Mouse (Mus musculus) kidney, postnatal 0 days (tissue): ENCODE results near the gene Gm1527. TPM values are rescaled to one million over a fixed set of nuclear protein-coding genes. Genes with fewer than 3 reads are reported as not detected.
"Not testable (repeated sequence)": the region's sequence is repeated elsewhere in the genome, so short reads cannot be mapped to it uniquely, and the experiment has no call there.

Experiments
- ATAC-seq: fragments of 200-750 bp; cut with Nextera tagmentation; replicated peaks from 2 replicates; pipeline ENCODE4 v1.8.0; 2017; ENCODE audit warnings: low read depth, moderate number of reproducible peaks, moderate TSS enrichment, moderate library complexity; ENCODE audit not compliant: low FRiP score
- DNase-seq: peaks from one replicate; pipeline ENCODE4 v3.0.0-alpha.2; 2016; ENCODE audit warnings: low spot score
- H3K27ac ChIP-seq: fragments of 300-500 bp; sonication (generic); 2 replicates; pipeline ENCODE4 v1.5.1; 2014; ENCODE audit warnings: mild to moderate bottlenecking
- H3K27me3 ChIP-seq: fragments of 300-500 bp; sonication (generic); 2 replicates; pipeline ENCODE4 v1.6.1; 2014; ENCODE audit warnings: low read length, mixed read lengths; ENCODE audit not compliant: insufficient read depth
- H3K36me3 ChIP-seq: fragments of 300-500 bp; sonication (generic); 2 replicates; pipeline ENCODE4 v1.6.1; 2014; ENCODE audit warnings: low read length, mixed read lengths; ENCODE audit not compliant: insufficient read depth
- H3K4me1 ChIP-seq: fragments of 300-500 bp; sonication (generic); replicated peaks from 2 replicates; pipeline ENCODE4 v1.6.1; 2014; ENCODE audit warnings: antibody characterized with exemption, low read length, mixed read lengths; ENCODE audit not compliant: insufficient read depth
- H3K4me2 ChIP-seq: fragments of 300-500 bp; sonication (generic); 2 replicates; pipeline ENCODE4 v1.6.1; 2014; ENCODE audit warnings: mild to moderate bottlenecking, low read length, moderate library complexity, mixed read lengths
- H3K4me3 ChIP-seq: fragments of 300-500 bp; sonication (generic); replicated peaks from 2 replicates; pipeline ENCODE4 v1.5.1; 2014; ENCODE audit warnings: low read depth, low read length
- H3K9ac ChIP-seq: fragments of 300-500 bp; sonication (generic); 2 replicates; pipeline ENCODE4 v1.6.1; 2014; ENCODE audit warnings: low read depth, low read length
- H3K9me3 ChIP-seq: fragments of 300-500 bp; sonication (generic); replicated peaks from 2 replicates; pipeline ENCODE4 v1.6.1; 2016; ENCODE audit warnings: low read length, inconsistent platforms, mixed read lengths
- CTCF ChIP-seq: IDR thresholded peaks from 2 replicates; pipeline ENCODE4 v1.5.1; 2016; ENCODE audit warnings: antibody characterized with exemption, low read depth, mild to moderate bottlenecking, moderate library complexity
- WGBS: fragments of 180-500 bp; shearing (Covaris S2); extraction: QIAGEN DNeasy Blood & Tissue Kit; methylation state at CpG from one replicate; pipeline ENCODE4 v1.1.7; 2014; 5-methylcytosine and 5-hydroxymethylcytosine counted together
- polyA plus RNA-seq: library from polyadenylated mRNA; unstranded; fragments of >200 nt; fragmentation: Nextera tagmentation; extraction: Ambion mirVana; gene quantifications from 2 replicates; pipeline ENCODE4 v1.2.1, GENCODE M21; 2015

The Gm1527 gene
- 0.09 and 0.11 TPM in 2 replicates for polyA plus RNA-seq

GRCm38 (mm10) chr3:28892317-28892716 lies at the start of gene Gm1527:
Gm1527 (plus strand) TSS chr3:28892617.
- DNase-seq (no peak), ATAC-seq (no peak)
- no peaks in the 10 kb centered on the region for H3K36me3 ChIP-seq
- H3K4me2 ChIP-seq = no peak within 1 kb of the TSS
- H3K9ac ChIP-seq = no peak within 1 kb of the TSS
- H3K9me3 ChIP-seq = no peaks in the 10 kb centered on the region
- H3K4me1 ChIP-seq = no peaks in the 10 kb centered on the region
- H3K27me3 ChIP-seq = no peaks in the 10 kb centered on the region
- TF ChIP-seq CTCF = no peak
- H3K27ac ChIP-seq = no peak within 1 kb of the TSS
- H3K4me3 ChIP-seq = no peak within 1 kb of the TSS
- 18% methylated on average over 1 of the region's 1 CpGs for WGBS

- DNase-seq (no peak), ATAC-seq (no peak)
- WGBS = 22% methylated on average over 8 of the region's 8 CpGs
- no peak overlapping the region for H3K4me3 ChIP-seq
- no peak overlapping the region for H3K9ac ChIP-seq
- no peak for TF ChIP-seq CTCF
- no peaks in the 10 kb centered on the region for H3K36me3 ChIP-seq
- H3K4me1 ChIP-seq = no peaks in the 10 kb centered on the region; the same call in 1 of the 2 replicates
- no peaks in the 10 kb centered on the region for H3K27me3 ChIP-seq
- no peaks in the 10 kb centered on the region for H3K9me3 ChIP-seq
- H3K27ac ChIP-seq = peak overlapping the region; percentile 52
- H3K4me2 ChIP-seq = no peak overlapping the region
Measured at GRCm38 (mm10) chr3:28843231-28843630, 49.2 kb upstream of the Gm1527 start.

GRCm38 (mm10) chr3:28847115-28847514 lies 45.3 kb upstream of the Gm1527 start:
- no peak overlapping the region for H3K4me3 ChIP-seq
- no peak for TF ChIP-seq CTCF
- ATAC-seq (no peak), DNase-seq (no peak)
- no peaks in the 10 kb centered on the region for H3K36me3 ChIP-seq
- H3K9ac ChIP-seq = no peak overlapping the region
- no peaks in the 10 kb centered on the region for H3K27me3 ChIP-seq
- no peak overlapping the region for H3K4me2 ChIP-seq
- H3K4me1 ChIP-seq = no peaks in the 10 kb centered on the region; the same call in 1 of the 2 replicates
- H3K27ac ChIP-seq = no peak overlapping the region
- no peaks in the 10 kb centered on the region for H3K9me3 ChIP-seq

- DNase-seq, H3K4me2 ChIP-seq, H3K27me3 ChIP-seq, H3K9me3 ChIP-seq, H3K36me3 ChIP-seq, H3K27ac ChIP-seq, H3K9ac ChIP-seq, ATAC-seq, H3K4me1 ChIP-seq, H3K4me3 ChIP-seq: not testable (repeated sequence)
- 82% methylated on average over 3 of the region's 3 CpGs for WGBS
Measured at GRCm38 (mm10) chr3:28852174-28852573, 40.2 kb upstream of the Gm1527 start.

GRCm38 (mm10) chr3:28859630-28860392 lies 32.6 kb upstream of the Gm1527 start:
- H3K9ac ChIP-seq, H3K27ac ChIP-seq, H3K4me2 ChIP-seq, H3K4me3 ChIP-seq, DNase-seq, H3K9me3 ChIP-seq, ATAC-seq, H3K4me1 ChIP-seq, H3K36me3 ChIP-seq, H3K27me3 ChIP-seq: not testable (repeated sequence)

GRCm38 (mm10) chr3:28896966-28897365 lies 4.5 kb downstream of the Gm1527 start:
- not testable (repeated sequence) for H3K4me1 ChIP-seq, H3K27ac ChIP-seq, DNase-seq, H3K9me3 ChIP-seq, H3K27me3 ChIP-seq, H3K4me3 ChIP-seq, H3K9ac ChIP-seq, ATAC-seq, H3K36me3 ChIP-seq, H3K4me2 ChIP-seq
- 53% methylated on average over 6 of the region's 6 CpGs for WGBS

GRCm38 (mm10) chr3:28965931-28966330 lies 73.5 kb downstream of the Gm1527 start:
- no peaks in the 10 kb centered on the region for H3K36me3 ChIP-seq
- no peak for ATAC-seq
- H3K4me2 ChIP-seq = no peak overlapping the region
- 87% methylated on average over 2 of the region's 2 CpGs for WGBS
- H3K27me3 ChIP-seq = no peaks in the 10 kb centered on the region
- H3K4me1 ChIP-seq = no peaks in the 10 kb centered on the region
- no peak for TF ChIP-seq CTCF
- no peaks in the 10 kb centered on the region for H3K9me3 ChIP-seq
- DNase-seq = no peak
- H3K9ac ChIP-seq = no peak overlapping the region
- H3K4me3 ChIP-seq = no peak overlapping the region
- H3K27ac ChIP-seq = no peak overlapping the region
